Mouse (Mus musculus): ENCODE measurements around the gene Zfp446. TPM values are rescaled to one million over a fixed set of nuclear protein-coding genes. Genes with fewer than 3 reads are reported as not detected.
A peak's percentile ranks its signal among the peaks of the same experiment; 100 is the strongest.

Zfp446 gene
- polyA plus RNA-seq, 1 experiment from 2014 or later, result 6.7 TPM

- DNase-seq (ENCODE audit: low spot score) (peak; percentile 58), ATAC-seq (replicated peaks; ENCODE audit: low FRiP score, low read depth) (no peak)
- no peaks in the 10 kb centered on the region for H3K9me3 ChIP-seq (replicated peaks; ENCODE audit: low read length)
- no peak overlapping the region for H3K4me3 ChIP-seq (replicated peaks; ENCODE audit: low read depth, low read length)
- no peak overlapping the region for H3K27ac ChIP-seq
- H3K27me3 ChIP-seq (ENCODE audit: insufficient read depth, low read length), result no peaks in the 10 kb centered on the region
- no peak overlapping the region for H3K4me2 ChIP-seq (ENCODE audit: low read length)
- peak; percentile 58; the same call in 1 of the 2 replicates for TF ChIP-seq CTCF (IDR thresholded peaks at IDR 0.05; ENCODE audit: low read depth)
- WGBS, result 77% methylated on average over 5 of the region's 5 CpGs
- H3K9ac ChIP-seq (ENCODE audit: low read depth, low read length), result no peak overlapping the region
- peaks cover 69% of the 10 kb centered on the region for H3K36me3 ChIP-seq (ENCODE audit: insufficient read depth, low read length)
- peaks cover 13% of the 10 kb centered on the region for H3K4me1 ChIP-seq (replicated peaks; ENCODE audit: insufficient read depth, low read length)
These were observed 53.4 kb downstream of the Zfp446 start for GRCm38 (mm10) chr7:13031069-13031468.

- WGBS, result 81% methylated on average over 2 of the region's 2 CpGs
- ATAC-seq (replicated peaks; ENCODE audit: low FRiP score, low read depth), result no peak
- peaks cover 15% of the 10 kb centered on the region for H3K4me1 ChIP-seq (replicated peaks; ENCODE audit: insufficient read depth, low read length)
These were observed 54.3 kb downstream of the Zfp446 start for GRCm38 (mm10) chr7:13031983-13032382.

GRCm38 (mm10) chr7:13032541-13032940, 54.9 kb downstream of the Zfp446 start:
- DNase-seq (ENCODE audit: low spot score), result no peak
- no peak for ATAC-seq (replicated peaks; ENCODE audit: low FRiP score, low read depth)
- no peak overlapping the region for H3K4me3 ChIP-seq (replicated peaks; ENCODE audit: low read depth, low read length)
- no peak overlapping the region for H3K9ac ChIP-seq (ENCODE audit: low read depth, low read length)
- no peaks in the 10 kb centered on the region for H3K9me3 ChIP-seq (replicated peaks; ENCODE audit: low read length)
- WGBS, result 85% methylated on average over 7 of the region's 7 CpGs
- TF ChIP-seq CTCF (IDR thresholded peaks at IDR 0.05; ENCODE audit: low read depth), result no peak
- no peak overlapping the region for H3K4me2 ChIP-seq (ENCODE audit: low read length)
- peaks cover 61% of the 10 kb centered on the region for H3K36me3 ChIP-seq (ENCODE audit: insufficient read depth, low read length)
- H3K4me1 ChIP-seq (replicated peaks; ENCODE audit: insufficient read depth, low read length), result peaks cover 15% of the 10 kb centered on the region
- H3K27ac ChIP-seq, result no peak overlapping the region
- no peaks in the 10 kb centered on the region for H3K27me3 ChIP-seq (ENCODE audit: insufficient read depth, low read length)

More at GRCm38 (mm10) chr7:13031983-13032382, 54.3 kb downstream of the Zfp446 start:
- no peaks in the 10 kb centered on the region for H3K27me3 ChIP-seq (ENCODE audit: insufficient read depth, low read length)
- H3K9ac ChIP-seq (ENCODE audit: low read depth, low read length), result no peak overlapping the region
- no peak for DNase-seq (ENCODE audit: low spot score)
- no peak overlapping the region for H3K4me3 ChIP-seq (replicated peaks; ENCODE audit: low read depth, low read length)
- TF ChIP-seq CTCF (IDR thresholded peaks at IDR 0.05; ENCODE audit: low read depth), result no peak
- H3K27ac ChIP-seq, result no peak overlapping the region
- H3K4me2 ChIP-seq (ENCODE audit: low read length), result no peak overlapping the region
- peaks cover 67% of the 10 kb centered on the region for H3K36me3 ChIP-seq (ENCODE audit: insufficient read depth, low read length)
- no peaks in the 10 kb centered on the region for H3K9me3 ChIP-seq (replicated peaks; ENCODE audit: low read length)

- Histone ChIP-seq H3K4me2 (ENCODE audit: low read length) (peak overlapping the region; percentile 76), H3K27ac (peak overlapping the region; percentile 92), H3K4me1 (replicated peaks; ENCODE audit: insufficient read depth, low read length) (peaks cover 16% of the 10 kb centered on the region), H3K36me3 (ENCODE audit: insufficient read depth, low read length) (peaks cover 51% of the 10 kb centered on the region), H3K4me3 (replicated peaks; ENCODE audit: low read depth, low read length) (peak overlapping the region; percentile 52), H3K9ac (ENCODE audit: low read depth, low read length) (peak overlapping the region; percentile 79), H3K27me3 (ENCODE audit: insufficient read depth, low read length) (no peaks in the 10 kb centered on the region), H3K9me3 (replicated peaks; ENCODE audit: low read length) (no peaks in the 10 kb centered on the region)
- no peak for ATAC-seq (replicated peaks; ENCODE audit: low FRiP score, low read depth)
- no peak for TF ChIP-seq CTCF (IDR thresholded peaks at IDR 0.05; ENCODE audit: low read depth)
- DNase-seq (ENCODE audit: low spot score), result no peak
- WGBS, result 32% methylated on average over 13 of the region's 13 CpGs
These were observed 56.0 kb downstream of the Zfp446 start for GRCm38 (mm10) chr7:13033451-13034147.

GRCm38 (mm10) chr7:13034148-13034977, 56.7 kb downstream of the Zfp446 start, which contains the start of gene Chmp2a:
Gene Chmp2a, minus strand, starts transcription at chr7:13034807.
- DNase-seq (ENCODE audit: low spot score) (peak; percentile 99), ATAC-seq (replicated peaks; ENCODE audit: low FRiP score, low read depth) (peak; percentile 81)
- no peak for TF ChIP-seq CTCF (IDR thresholded peaks at IDR 0.05; ENCODE audit: low read depth)
- Histone ChIP-seq H3K4me3 (replicated peaks; ENCODE audit: low read depth, low read length) (peak within 1 kb of the TSS; percentile 52), H3K9ac (ENCODE audit: low read depth, low read length) (peak within 1 kb of the TSS; percentile 79), H3K27ac (peak within 1 kb of the TSS; percentile 92), H3K27me3 (ENCODE audit: insufficient read depth, low read length) (no peaks in the 10 kb centered on the region), H3K4me1 (replicated peaks; ENCODE audit: insufficient read depth, low read length) (peaks cover 24% of the 10 kb centered on the region), H3K9me3 (replicated peaks; ENCODE audit: low read length) (no peaks in the 10 kb centered on the region), H3K36me3 (ENCODE audit: insufficient read depth, low read length) (peaks cover 43% of the 10 kb centered on the region), H3K4me2 (ENCODE audit: low read length) (peak within 1 kb of the TSS; percentile 76)
- under 1% methylated on average over 45 of the region's 45 CpGs for WGBS

Other genes with a start within 250 kb of the Zfp446 start
- gene Vmn2r56, start 242.8 kb upstream of the Zfp446 start, polyA plus RNA-seq (2015; fragmentation: Nextera tagmentation; extraction: Ambion mirVana), result not detected in 2 replicates
- 3.6 and 4.4 TPM in 2 replicates for gene Zscan18, start 174.2 kb upstream of the Zfp446 start, polyA plus RNA-seq (2015; fragmentation: Nextera tagmentation; extraction: Ambion mirVana)
- 8.8 and 8.9 TPM in 2 replicates for gene Zfp329, start 159.0 kb upstream of the Zfp446 start, polyA plus RNA-seq (2015; fragmentation: Nextera tagmentation; extraction: Ambion mirVana)
- 20.7 and 22.2 TPM in 2 replicates for gene Zfp110, start 143.1 kb upstream of the Zfp446 start, polyA plus RNA-seq (2015; fragmentation: Nextera tagmentation; extraction: Ambion mirVana)
- gene Zfp128, start 96.7 kb upstream of the Zfp446 start, polyA plus RNA-seq (2015; fragmentation: Nextera tagmentation; extraction: Ambion mirVana), result 3.3 and 3.5 TPM in 2 replicates
- 11.8 and 12.9 TPM in 2 replicates for gene Zscan22, start 80.0 kb upstream of the Zfp446 start, polyA plus RNA-seq (2015; fragmentation: Nextera tagmentation; extraction: Ambion mirVana)
- 1,052 and 1,143 TPM in 2 replicates for gene Rps5, start 55.6 kb upstream of the Zfp446 start, polyA plus RNA-seq (2015; fragmentation: Nextera tagmentation; extraction: Ambion mirVana)
- 0.29 and 0.32 TPM in 2 replicates for gene Rnf225, start 50.4 kb upstream of the Zfp446 start, polyA plus RNA-seq (2015; fragmentation: Nextera tagmentation; extraction: Ambion mirVana)
- gene Zfp324, start 12.0 kb upstream of the Zfp446 start, polyA plus RNA-seq (2015; fragmentation: Nextera tagmentation; extraction: Ambion mirVana), result 7.7 and 8.0 TPM in 2 replicates
- 0.07 and 0.11 TPM in 2 replicates for gene Slc27a5, start 20.3 kb downstream of the Zfp446 start, polyA plus RNA-seq (2015; fragmentation: Nextera tagmentation; extraction: Ambion mirVana)
- 195 and 197 TPM in 2 replicates for gene Trim28, start 21.3 kb downstream of the Zfp446 start, polyA plus RNA-seq (2015; fragmentation: Nextera tagmentation; extraction: Ambion mirVana)
- gene Zbtb45, start 32.2 kb downstream of the Zfp446 start, polyA plus RNA-seq (2015; fragmentation: Nextera tagmentation; extraction: Ambion mirVana), result 17.4 and 17.5 TPM in 2 replicates
- 235 and 240 TPM in 2 replicates for gene Chmp2a, start 57.0 kb downstream of the Zfp446 start, polyA plus RNA-seq (2015; fragmentation: Nextera tagmentation; extraction: Ambion mirVana)
- 123 and 134 TPM in 2 replicates for gene Ube2m, start 60.4 kb downstream of the Zfp446 start, polyA plus RNA-seq (2015; fragmentation: Nextera tagmentation; extraction: Ambion mirVana)
- gene Mzf1, start 76.9 kb downstream of the Zfp446 start, polyA plus RNA-seq (2015; fragmentation: Nextera tagmentation; extraction: Ambion mirVana), result 2.3 and 2.6 TPM in 2 replicates
- gene Vmn1r85, start 117.3 kb downstream of the Zfp446 start, polyA plus RNA-seq (2015; fragmentation: Nextera tagmentation; extraction: Ambion mirVana), result not detected in 2 replicates
- not detected in 2 replicates for gene Vmn1r86, start 142.1 kb downstream of the Zfp446 start, polyA plus RNA-seq (2015; fragmentation: Nextera tagmentation; extraction: Ambion mirVana)
- not detected in 2 replicates for gene Vmn1r87, start 162.3 kb downstream of the Zfp446 start, polyA plus RNA-seq (2015; fragmentation: Nextera tagmentation; extraction: Ambion mirVana)
- gene Vmn1r88, start 181.7 kb downstream of the Zfp446 start, polyA plus RNA-seq (2015; fragmentation: Nextera tagmentation; extraction: Ambion mirVana), result 0.01 TPM in 1 of 2 replicates, not detected in the other
- not detected in 2 replicates for gene Vmn1r89, start 235.2 kb downstream of the Zfp446 start, polyA plus RNA-seq (2015; fragmentation: Nextera tagmentation; extraction: Ambion mirVana)

Data from kidney, postnatal 0 days (tissue).